Mouse (Mus musculus) frontal cortex, postnatal 14 days (tissue): Measurements from ENCODE around the gene Cldn12.

Source experiments
- DNase-seq, 2 experiments: peaks; one replicate each; pipeline ENCODE4 v3.0.0; 2022; ENCODE audit warnings: low spot score in 2 of 2

The Cldn12 gene

GRCm38 (mm10) chr5:5494269-5495005 is 20.3 kb downstream of the Cldn12 start:
- DNase-seq, result no peak

- no peak for DNase-seq
These were observed 22.6 kb downstream of the Cldn12 start for GRCm38 (mm10) chr5:5492163-5492562.

- no peak for DNase-seq
These were observed 28.7 kb downstream of the Cldn12 start for GRCm38 (mm10) chr5:5486071-5486470.

DNA sequence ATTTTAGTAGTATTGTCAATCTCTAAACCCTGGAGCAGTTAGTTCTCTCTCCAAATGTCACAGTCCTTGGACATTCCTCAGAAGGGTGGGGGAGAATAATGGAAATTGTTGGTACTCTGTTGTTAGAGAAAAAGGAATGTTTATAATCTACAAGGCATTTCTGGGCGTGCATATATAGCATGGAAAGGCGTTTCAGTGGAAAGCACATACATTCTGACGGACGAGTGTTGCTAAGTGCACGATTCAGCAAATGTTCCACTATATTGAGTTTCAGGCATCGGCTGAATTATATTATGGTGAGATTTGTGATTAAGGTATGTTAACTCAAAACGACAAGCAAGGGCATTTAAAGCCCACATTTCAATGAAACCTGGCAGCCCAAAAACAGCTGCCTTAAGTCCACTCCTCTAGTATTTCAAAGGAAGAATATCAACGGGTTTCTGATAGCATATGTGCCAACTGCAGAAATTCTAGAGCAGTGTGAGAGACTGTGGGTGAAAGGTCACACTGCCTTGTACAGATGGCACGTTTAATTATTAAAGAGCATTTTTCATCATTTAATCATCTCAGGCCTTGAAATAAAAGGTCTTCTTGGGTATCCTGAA is 31.4 kb downstream of the Cldn12 start:
- no peak for DNase-seq

- DNase-seq, result no peak
These were observed 33.1 kb downstream of the Cldn12 start for GRCm38 (mm10) chr5:5481662-5482061.

DNA sequence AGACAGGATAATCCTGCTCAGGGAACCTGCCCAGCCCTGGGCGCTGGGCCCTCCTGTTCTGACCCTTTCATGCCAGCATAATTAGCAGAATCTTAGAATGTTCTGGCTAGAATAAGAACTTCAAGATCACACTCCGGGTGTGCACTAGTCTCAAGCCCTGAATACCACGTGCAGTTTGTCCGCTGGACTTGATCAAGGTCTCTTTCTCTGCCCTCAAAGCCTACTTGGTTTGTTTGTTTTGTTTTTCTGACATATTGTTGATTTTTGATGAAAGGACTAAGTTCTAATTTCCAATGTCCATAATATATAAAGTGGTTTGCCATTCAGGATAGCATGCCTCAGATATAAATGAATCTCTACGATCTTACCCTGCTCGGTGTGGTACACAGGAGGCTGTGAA is 35.7 kb downstream of the Cldn12 start, which contains the start of gene 1700015F17Rik:
TSS of gene 1700015F17Rik (minus strand) at position 101 of the 400 bp plus-strand sequence.
- no peak for DNase-seq

GRCm38 (mm10) chr5:5476133-5476532 is 38.6 kb downstream of the Cldn12 start:
- no peak for DNase-seq

DNA sequence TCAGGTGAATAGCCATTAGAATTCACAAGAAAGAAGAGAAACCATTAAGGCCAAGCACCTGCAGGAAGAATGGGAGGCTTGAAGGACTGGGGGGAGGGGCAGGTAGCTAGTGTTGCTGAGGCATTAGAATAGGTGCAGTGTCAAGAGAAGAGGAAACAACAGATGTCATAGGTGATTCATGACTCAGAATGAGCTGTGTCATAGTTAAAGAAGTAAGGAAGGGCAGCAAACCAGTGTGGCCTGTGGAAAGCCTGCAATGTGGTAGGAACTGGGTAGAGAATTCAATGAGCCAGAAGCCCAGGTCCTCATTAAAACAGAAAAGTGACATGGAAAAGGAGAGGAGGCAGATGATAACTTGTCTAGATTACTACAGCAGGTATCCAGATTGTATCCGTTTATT is 49.5 kb downstream of the Cldn12 start:
- DNase-seq, result no peak
